Mouse (Mus musculus) kidney, adult 2 months (tissue): ENCODE measurements around the gene Stac. TPM values are rescaled to one million over a fixed set of nuclear protein-coding genes. Genes with fewer than 3 reads are reported as not detected.

Source experiments
- DNase-seq: peaks from one replicate; pipeline ENCODE4 v3.0.0; 2021
- H3K27ac ChIP-seq: fragments of 200-500 bp; 2 replicates; pipeline ENCODE4 v1.5.1; 2012; ENCODE audit warnings: low read depth, low read length, control low read depth, inconsistent platforms; ENCODE audit not compliant: insufficient read depth
- H3K27me3 ChIP-seq: fragments of 200-500 bp; replicated peaks from 2 replicates; pipeline ENCODE4 v1.6.1; 2012; ENCODE audit warnings: mild to moderate bottlenecking, moderate library complexity, low read length, inconsistent platforms; ENCODE audit not compliant: control insufficient read depth, insufficient read depth
- H3K36me3 ChIP-seq: fragments of 200-500 bp; 2 replicates; pipeline ENCODE4 v1.6.1; 2012; ENCODE audit warnings: mild to moderate bottlenecking, moderate library complexity, low read length, inconsistent platforms; ENCODE audit not compliant: control insufficient read depth, insufficient read depth
- H3K4me1 ChIP-seq: fragments of 200-500 bp; 2 replicates; pipeline ENCODE4 v1.6.1; 2011; ENCODE audit warnings: low read length; ENCODE audit not compliant: control insufficient read depth, insufficient read depth
- H3K4me3 ChIP-seq: fragments of 200-500 bp; 2 replicates; pipeline ENCODE4 v1.5.1; 2011; ENCODE audit warnings: mild to moderate bottlenecking, low read depth, low read length, control low read depth; ENCODE audit not compliant: insufficient read depth
- CTCF ChIP-seq: fragments of 200-500 bp; conservative IDR thresholded peaks from 2 replicates; pipeline ENCODE4 v1.5.1; 2011; ENCODE audit warnings: low read depth, mild to moderate bottlenecking, control low read depth, low read length, moderate library complexity, mixed read lengths; ENCODE audit not compliant: insufficient read depth, insufficient read length
- POLR2A ChIP-seq: fragments of 200-500 bp; IDR thresholded peaks from one replicate; pipeline ENCODE4 v1.6.1; 2011; ENCODE audit warnings: low read depth, low read length, control low read depth
- WGBS: fragments of 180-500 bp; shearing (Covaris S2); methylation state at CpG from one replicate; pipeline ENCODE4 v1.1.7; 2018; 5-methylcytosine and 5-hydroxymethylcytosine counted together
- polyA plus RNA-seq: library from polyadenylated mRNA; depleted of rRNA; stranded (reverse); fragments of >200 nt; gene quantifications from 2 replicates; pipeline ENCODE4 v1.2.3, GENCODE M21; 2012

Stac gene
- polyA plus RNA-seq, 1 experiment = 0.39 TPM

GRCm38 (mm10) chr9:111724981-111725593 is 34.9 kb upstream of the Stac start:
- Histone ChIP-seq H3K27ac (no peak overlapping the region), H3K4me1 (no peaks in the 10 kb centered on the region), H3K36me3 (no peaks in the 10 kb centered on the region), H3K4me3 (no peak overlapping the region), H3K27me3 (no peaks in the 10 kb centered on the region)
- no peak for TF ChIP-seq POLR2A
- no peak for TF ChIP-seq CTCF
- WGBS = 71% methylated on average over 5 of the region's 5 CpGs
- no peak for DNase-seq

- H3K36me3 ChIP-seq = no peaks in the 10 kb centered on the region
- TF ChIP-seq POLR2A = no peak
- TF ChIP-seq CTCF = no peak
- WGBS = 59% methylated on average over 3 of the region's 3 CpGs
- H3K27me3 ChIP-seq = no peaks in the 10 kb centered on the region
- no peak overlapping the region for H3K27ac ChIP-seq
- no peaks in the 10 kb centered on the region for H3K4me1 ChIP-seq
- H3K4me3 ChIP-seq = no peak overlapping the region
- no peak for DNase-seq
These were observed 24.3 kb upstream of the Stac start for GRCm38 (mm10) chr9:111714457-111714856.

DNA sequence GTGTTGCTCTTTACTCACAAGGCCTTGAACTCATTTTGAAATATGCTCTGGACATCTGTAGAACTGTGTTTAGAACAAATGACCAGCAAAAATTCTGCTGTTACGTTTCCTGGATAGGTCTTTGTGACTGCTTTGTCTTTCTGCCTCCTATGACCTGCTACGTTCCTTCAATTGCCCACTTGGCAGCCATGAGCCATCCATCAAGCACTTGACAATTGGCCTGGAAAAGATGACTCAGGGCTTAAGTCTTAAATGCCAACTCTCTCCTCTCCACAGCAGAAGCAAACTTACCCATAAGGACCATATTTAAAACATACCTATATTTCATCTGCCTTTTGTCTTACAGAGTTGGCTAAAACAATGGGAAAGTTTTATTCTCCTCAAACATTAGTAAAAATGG is 10.0 kb upstream of the Stac start:
- Histone ChIP-seq H3K27ac (no peak overlapping the region), H3K4me1 (no peaks in the 10 kb centered on the region), H3K4me3 (no peak overlapping the region), H3K27me3 (no peaks in the 10 kb centered on the region), H3K36me3 (no peaks in the 10 kb centered on the region)
- WGBS = 51% methylated on average over 2 of the region's 2 CpGs
- no peak for TF ChIP-seq POLR2A
- TF ChIP-seq CTCF = no peak
- no peak for DNase-seq

DNA sequence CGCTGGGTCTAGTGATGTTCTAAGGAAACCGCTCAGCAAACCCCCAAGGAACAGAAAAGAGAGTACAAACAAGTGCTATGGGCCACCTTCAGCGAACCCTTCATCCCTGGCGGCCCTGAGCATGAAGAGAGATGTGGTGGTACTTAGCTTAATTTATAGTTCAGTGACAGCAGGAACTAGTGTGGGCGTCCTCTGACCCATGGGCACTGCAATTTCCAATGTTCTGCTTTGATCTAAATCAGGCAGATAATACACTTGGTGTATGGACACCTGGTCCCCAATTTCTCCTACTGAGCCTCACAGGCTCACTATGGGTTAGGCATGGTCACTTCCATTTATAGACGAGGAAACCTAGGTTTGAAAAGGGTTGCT is 322 bp upstream of the Stac start:
- no peak overlapping the region for H3K4me3 ChIP-seq
- no peaks in the 10 kb centered on the region for H3K4me1 ChIP-seq
- 9% methylated on average over 6 of the region's 6 CpGs for WGBS
- no peak for DNase-seq
- H3K27ac ChIP-seq = no peak overlapping the region
- H3K27me3 ChIP-seq = 0 out of 2 replicates have a peak, but pooled peaks cover 1% of the 10 kb centered on the region
- TF ChIP-seq POLR2A (no peak), CTCF (no peak)
- H3K36me3 ChIP-seq = no peaks in the 10 kb centered on the region

DNA sequence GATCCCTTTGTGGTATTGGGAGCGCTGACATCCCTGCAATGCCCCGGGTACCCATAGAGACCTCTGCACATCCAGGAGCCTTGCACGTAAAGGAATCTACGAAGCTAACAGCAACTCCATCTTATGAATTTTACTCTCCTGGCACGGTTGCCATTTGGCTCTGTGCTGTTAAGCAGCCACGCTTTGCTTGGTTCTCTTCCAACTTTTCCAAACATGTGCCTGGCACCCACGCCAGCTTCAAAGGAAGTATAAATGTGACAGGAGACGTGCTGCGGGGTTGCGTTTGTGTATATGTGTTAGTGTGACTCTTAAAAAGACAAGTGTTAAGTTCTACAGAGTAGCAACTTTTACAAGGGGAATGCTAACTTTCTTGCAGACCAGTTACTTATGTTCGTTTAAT is 1.0 kb downstream of the Stac start:
- TF ChIP-seq CTCF (no peak), POLR2A (no peak)
- H3K27me3 ChIP-seq = 0 out of 2 replicates have a peak, but pooled peaks cover 1% of the 10 kb centered on the region
- H3K4me1 ChIP-seq = no peaks in the 10 kb centered on the region
- WGBS = 69% methylated on average over 11 of the region's 11 CpGs
- no peak for DNase-seq
- H3K36me3 ChIP-seq = no peaks in the 10 kb centered on the region
- no peak overlapping the region for H3K27ac ChIP-seq
- no peak overlapping the region for H3K4me3 ChIP-seq

DNA sequence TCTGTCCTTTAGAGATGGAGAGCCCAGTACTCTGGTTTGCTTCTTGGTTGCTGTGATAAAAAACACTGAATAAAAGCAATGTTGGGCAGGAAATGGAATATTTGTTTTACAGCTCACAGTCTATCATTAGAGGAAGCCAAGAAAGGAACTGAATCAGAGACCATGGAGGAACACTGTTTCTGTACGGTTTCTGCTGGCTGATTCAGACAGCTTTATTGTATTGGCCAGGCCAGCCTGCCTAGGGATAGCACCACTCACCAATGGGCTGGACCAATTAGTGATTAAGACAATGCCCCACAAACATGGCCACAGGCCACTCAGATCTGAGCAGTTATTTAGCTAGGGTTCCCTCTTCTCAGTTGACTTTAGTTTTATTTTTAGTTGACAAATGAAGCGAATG is 6.0 kb downstream of the Stac start:
- no peaks in the 10 kb centered on the region for H3K36me3 ChIP-seq
- TF ChIP-seq POLR2A (no peak), CTCF (no peak)
- no peak overlapping the region for H3K4me3 ChIP-seq
- H3K4me1 ChIP-seq = no peaks in the 10 kb centered on the region
- H3K27me3 ChIP-seq = no peaks in the 10 kb centered on the region
- no peak for DNase-seq
- 65% methylated on average over 2 of the region's 2 CpGs for WGBS
- H3K27ac ChIP-seq = no peak overlapping the region

GRCm38 (mm10) chr9:111679516-111679915 is 10.6 kb downstream of the Stac start:
- TF ChIP-seq CTCF (no peak), POLR2A (no peak)
- no peaks in the 10 kb centered on the region for H3K36me3 ChIP-seq
- no peaks in the 10 kb centered on the region for H3K27me3 ChIP-seq
- no peak overlapping the region for H3K27ac ChIP-seq
- WGBS = 9% methylated on average over 2 of the region's 2 CpGs
- no peak overlapping the region for H3K4me3 ChIP-seq
- no peak for DNase-seq
- H3K4me1 ChIP-seq = no peaks in the 10 kb centered on the region
